Mouse (Mus musculus) thymus, postnatal 14 days (tissue): Measurements from ENCODE around the gene Olfr1441.

Experiments used
- DNase-seq: peaks from one replicate; pipeline ENCODE4 v3.0.0; 2021

The Olfr1441 gene

GRCm38 (mm10) chr19:12417361-12417760 lies at the start of gene Olfr1441:
TSS of gene Olfr1441 (plus strand) at chr19:12417433.
- DNase-seq = no peak

GRCm38 (mm10) chr19:12373004-12373403 lies 44.2 kb upstream of the Olfr1441 start:
- no peak for DNase-seq

- no peak for DNase-seq
Observed at GRCm38 (mm10) chr19:12374465-12375025, 42.7 kb upstream of the Olfr1441 start.

- no peak for DNase-seq
Observed at GRCm38 (mm10) chr19:12386979-12387378, 30.3 kb upstream of the Olfr1441 start, which contains the start of gene Olfr1440. TSS of gene Olfr1440 (plus strand) at chr19:12387279.

GRCm38 (mm10) chr19:12413737-12414136 lies 3.5 kb upstream of the Olfr1441 start:
- no peak for DNase-seq

- DNase-seq = no peak
Observed at GRCm38 (mm10) chr19:12418312-12418711, 1.1 kb downstream of the Olfr1441 start.

- DNase-seq = no peak
Observed at GRCm38 (mm10) chr19:12420555-12420954, 3.3 kb downstream of the Olfr1441 start.

GRCm38 (mm10) chr19:12421680-12422079 lies 4.4 kb downstream of the Olfr1441 start:
- DNase-seq = no peak

- no peak for DNase-seq
Observed at GRCm38 (mm10) chr19:12427101-12427500, 9.9 kb downstream of the Olfr1441 start.

- no peak for DNase-seq
Observed at GRCm38 (mm10) chr19:12427605-12428004, 10.4 kb downstream of the Olfr1441 start, which contains the start of gene Pfpl. TSS of gene Pfpl (plus strand) at chr19:12427905.

- DNase-seq = no peak
Observed at GRCm38 (mm10) chr19:12433033-12433432, 15.8 kb downstream of the Olfr1441 start.

- DNase-seq = no peak
Observed at GRCm38 (mm10) chr19:12435011-12435416, 17.8 kb downstream of the Olfr1441 start.

- no peak for DNase-seq
Observed at GRCm38 (mm10) chr19:12435750-12436524, 18.7 kb downstream of the Olfr1441 start.

GRCm38 (mm10) chr19:12439581-12439980 lies 22.3 kb downstream of the Olfr1441 start:
- no peak for DNase-seq

GRCm38 (mm10) chr19:12440103-12440725 lies 23.0 kb downstream of the Olfr1441 start:
- DNase-seq = no peak

- no peak for DNase-seq
Observed at GRCm38 (mm10) chr19:12442560-12442959, 25.3 kb downstream of the Olfr1441 start.

GRCm38 (mm10) chr19:12445014-12445413 lies 27.8 kb downstream of the Olfr1441 start:
- DNase-seq = no peak

- DNase-seq = no peak
Observed at GRCm38 (mm10) chr19:12457401-12458066, 40.3 kb downstream of the Olfr1441 start.

GRCm38 (mm10) chr19:12459516-12459915 lies 42.3 kb downstream of the Olfr1441 start:
- DNase-seq = no peak

- DNase-seq = no peak
Observed at GRCm38 (mm10) chr19:12460282-12461249, 43.3 kb downstream of the Olfr1441 start, which contains the start of gene Mpeg1. TSS of gene Mpeg1 (plus strand) at chr19:12460779.

GRCm38 (mm10) chr19:12462851-12463721 lies 45.9 kb downstream of the Olfr1441 start:
- no peak for DNase-seq
